Mouse (Mus musculus) midbrain, postnatal 0 days (tissue): ENCODE data around the gene Scaf4. TPM values are rescaled to one million over a fixed set of nuclear protein-coding genes. Genes with fewer than 3 reads are reported as not detected.

Experiments
- ATAC-seq: fragments of 200-750 bp; cut with Nextera tagmentation; 2 replicates; pipeline ENCODE4 v1.8.0; 2017; ENCODE audit warnings: moderate number of reproducible peaks, mild to moderate bottlenecking, moderate TSS enrichment, moderate library complexity; ENCODE audit not compliant: low FRiP score
- DNase-seq: peaks from one replicate; pipeline ENCODE4 v3.0.0-alpha.2; 2015; ENCODE audit warnings: low spot score
- H3K27ac ChIP-seq: fragments of 300-500 bp; sonication (generic); 2 replicates; pipeline ENCODE4 v1.5.1; 2014; ENCODE audit warnings: low read depth, mild to moderate bottlenecking, low read length, mixed read lengths
- H3K27me3 ChIP-seq: fragments of 300-500 bp; sonication (generic); 2 replicates; pipeline ENCODE4 v1.6.1; 2014; ENCODE audit warnings: low read length, control low read depth, mixed read lengths; ENCODE audit not compliant: insufficient read depth
- H3K36me3 ChIP-seq: fragments of 300-500 bp; sonication (generic); 2 replicates; pipeline ENCODE4 v1.6.1; 2014; ENCODE audit warnings: low read length, control low read depth, mixed read lengths; ENCODE audit not compliant: insufficient read depth
- H3K4me1 ChIP-seq: fragments of 300-500 bp; sonication (generic); 2 replicates; pipeline ENCODE4 v1.6.1; 2014; ENCODE audit warnings: mild to moderate bottlenecking, control low read depth, antibody characterized with exemption, low read length, mixed read lengths; ENCODE audit not compliant: insufficient read depth
- H3K4me2 ChIP-seq: fragments of 300-500 bp; sonication (generic); 2 replicates; pipeline ENCODE4 v1.6.1; 2014; ENCODE audit warnings: low read depth, mild to moderate bottlenecking, low read length, mixed read lengths; ENCODE audit not compliant: poor library complexity, severe bottlenecking
- H3K4me3 ChIP-seq: fragments of 300-500 bp; sonication (generic); 2 replicates; pipeline ENCODE4 v1.5.1; 2014; ENCODE audit warnings: low read depth, mild to moderate bottlenecking, low read length, moderate library complexity
- H3K9ac ChIP-seq: fragments of 300-500 bp; sonication (generic); replicated peaks from 2 replicates; pipeline ENCODE4 v1.6.1; 2014; ENCODE audit warnings: mild to moderate bottlenecking, low read length, moderate library complexity, mixed read lengths; ENCODE audit not compliant: poor library complexity, severe bottlenecking
- H3K9me3 ChIP-seq: fragments of 300-500 bp; sonication (generic); 2 replicates; pipeline ENCODE4 v1.6.1; 2016; ENCODE audit warnings: low read length, control low read depth
- CTCF ChIP-seq: IDR thresholded peaks from 2 replicates; pipeline ENCODE4 v1.5.1; 2016; ENCODE audit warnings: antibody characterized with exemption, mild to moderate bottlenecking
- WGBS: fragments of 180-500 bp; shearing (Covaris S2); extraction: QIAGEN DNeasy Blood & Tissue Kit; methylation state at CpG from one replicate; pipeline ENCODE4 v1.1.7; 2014; 5-methylcytosine and 5-hydroxymethylcytosine counted together
- polyA plus RNA-seq: library from polyadenylated mRNA; unstranded; fragments of >200 nt; fragmentation: Nextera tagmentation; extraction: Ambion mirVana; gene quantifications from 2 replicates; pipeline ENCODE4 v1.2.1, GENCODE M21; 2015
- total RNA-seq: library from RNA; depleted of rRNA; stranded (reverse); fragments of >200 nt; gene quantifications from 2 replicates; pipeline ENCODE4 v1.2.3, GENCODE M21; 2014

The Scaf4 gene
- total and polyA plus RNA-seq, 2 experiments from 2014 or later = 10.7 to 17.9 TPM

- no peak overlapping the region for H3K4me2 ChIP-seq
- no peak overlapping the region for H3K27ac ChIP-seq
- H3K9ac ChIP-seq = no peak overlapping the region
- TF ChIP-seq CTCF = no peak
- no peak overlapping the region for H3K4me3 ChIP-seq
- DNase-seq (no peak), ATAC-seq (no peak)
- no peaks in the 10 kb centered on the region; the same call in 1 of the 2 replicates for H3K4me1 ChIP-seq
- WGBS = 85% methylated on average over 6 of the region's 6 CpGs
- no peaks in the 10 kb centered on the region for H3K9me3 ChIP-seq
- H3K36me3 ChIP-seq = no peaks in the 10 kb centered on the region
- H3K27me3 ChIP-seq = no peaks in the 10 kb centered on the region
Observed at GRCm38 (mm10) chr16:90275521-90275920, 8.8 kb downstream of the Scaf4 start.

GRCm38 (mm10) chr16:90266581-90266980 lies 17.7 kb downstream of the Scaf4 start:
- no peaks in the 10 kb centered on the region for H3K36me3 ChIP-seq
- no peak overlapping the region for H3K4me3 ChIP-seq
- no peak for ATAC-seq
- DNase-seq = peak; percentile 21
- TF ChIP-seq CTCF = no peak
- no peaks in the 10 kb centered on the region for H3K27me3 ChIP-seq
- no peaks in the 10 kb centered on the region for H3K4me1 ChIP-seq
- H3K4me2 ChIP-seq = no peak overlapping the region
- H3K27ac ChIP-seq = no peak overlapping the region
- H3K9me3 ChIP-seq = no peaks in the 10 kb centered on the region
- 14% methylated on average over 1 of the region's 1 CpGs for WGBS
- no peak overlapping the region for H3K9ac ChIP-seq

GRCm38 (mm10) chr16:90265106-90265505 lies 19.2 kb downstream of the Scaf4 start:
- 83% methylated on average over 1 of the region's 1 CpGs for WGBS
- ATAC-seq = no peak
- TF ChIP-seq CTCF = no peak

DNA sequence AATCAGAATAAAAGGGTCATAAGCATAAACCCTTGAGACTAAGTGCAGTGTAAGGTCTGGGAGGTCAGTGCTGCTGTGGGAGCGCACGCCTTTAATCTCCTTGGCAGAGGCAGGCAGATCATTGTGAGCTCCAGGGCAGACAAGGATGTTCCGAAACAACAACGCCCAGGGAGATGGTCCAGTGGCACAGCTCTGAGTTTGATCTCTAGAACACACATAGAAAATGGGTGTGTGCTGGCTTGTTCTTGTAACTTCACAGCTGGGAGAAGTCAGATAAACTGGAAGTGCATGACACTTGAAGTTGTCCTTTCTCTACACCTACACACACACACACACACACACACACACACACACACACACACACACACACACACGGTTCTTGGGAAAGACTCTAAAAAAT lies 20.3 kb downstream of the Scaf4 start:
- H3K4me3 ChIP-seq = no peak overlapping the region
- DNase-seq = no peak
- H3K36me3 ChIP-seq = peaks cover 13% of the 10 kb centered on the region; the same call in 1 of the 2 replicates
- no peaks in the 10 kb centered on the region for H3K9me3 ChIP-seq
- WGBS = 70% methylated on average over 5 of the region's 5 CpGs
- H3K9ac ChIP-seq = no peak overlapping the region
- no peak for TF ChIP-seq CTCF
- H3K4me2 ChIP-seq = no peak overlapping the region
- H3K4me1 ChIP-seq = no peaks in the 10 kb centered on the region
- no peak for ATAC-seq
- H3K27ac ChIP-seq = no peak overlapping the region
- H3K27me3 ChIP-seq = no peaks in the 10 kb centered on the region

More at GRCm38 (mm10) chr16:90265106-90265505, 19.2 kb downstream of the Scaf4 start:
- H3K9me3 ChIP-seq = no peaks in the 10 kb centered on the region
- H3K4me1 ChIP-seq = no peaks in the 10 kb centered on the region
- no peaks in the 10 kb centered on the region for H3K27me3 ChIP-seq
- no peak overlapping the region for H3K9ac ChIP-seq
- no peak overlapping the region for H3K27ac ChIP-seq
- H3K4me3 ChIP-seq = no peak overlapping the region
- no peak overlapping the region for H3K4me2 ChIP-seq
- peaks cover 4% of the 10 kb centered on the region; the same call in 1 of the 2 replicates for H3K36me3 ChIP-seq
- DNase-seq = no peak

DNA sequence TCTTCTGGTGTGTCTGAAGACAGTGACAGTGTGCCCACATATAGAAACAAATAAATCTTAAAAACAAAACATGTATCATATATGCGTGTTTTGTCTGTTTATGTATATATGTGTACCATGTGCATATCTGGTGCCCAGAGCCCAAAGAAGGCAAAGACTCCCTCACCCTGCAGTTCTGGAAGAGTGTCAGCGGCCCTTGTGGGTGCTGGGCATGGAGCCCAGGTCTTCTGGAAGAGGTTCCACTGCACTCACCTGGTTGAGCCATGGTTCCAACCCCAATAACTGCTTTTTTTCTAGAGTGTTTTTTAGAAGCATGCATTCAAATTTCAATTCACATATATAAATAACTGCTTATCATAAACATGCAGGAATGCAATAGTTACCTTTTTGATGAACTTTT lies 22.5 kb downstream of the Scaf4 start:
- Histone ChIP-seq H3K9ac (no peak overlapping the region), H3K4me2 (no peak overlapping the region), H3K36me3 (peaks cover 24% of the 10 kb centered on the region), H3K9me3 (no peaks in the 10 kb centered on the region), H3K27ac (no peak overlapping the region), H3K4me3 (no peak overlapping the region), H3K4me1 (no peaks in the 10 kb centered on the region), H3K27me3 (no peaks in the 10 kb centered on the region)
- no peak for TF ChIP-seq CTCF
- ATAC-seq (no peak), DNase-seq (no peak)
- 97% methylated on average over 2 of the region's 2 CpGs for WGBS

GRCm38 (mm10) chr16:90260097-90260496 lies 24.2 kb downstream of the Scaf4 start:
- no peak for ATAC-seq

More at GRCm38 (mm10) chr16:90260097-90260496, 24.2 kb downstream of the Scaf4 start:
- Histone ChIP-seq H3K27me3 (no peaks in the 10 kb centered on the region), H3K9ac (no peak overlapping the region), H3K4me1 (no peaks in the 10 kb centered on the region), H3K36me3 (peaks cover 34% of the 10 kb centered on the region), H3K9me3 (no peaks in the 10 kb centered on the region), H3K4me2 (no peak overlapping the region), H3K4me3 (no peak overlapping the region), H3K27ac (no peak overlapping the region)
- DNase-seq = no peak
- no peak for TF ChIP-seq CTCF
- 97% methylated on average over 4 of the region's 4 CpGs for WGBS
